Mouse (Mus musculus): ENCODE measurements around the gene Cntnap5a.

The Cntnap5a gene

GRCm38 (mm10) chr1:116366171-116366570, 681.6 kb downstream of the Cntnap5a start:
- no peak for DNase-seq (ENCODE audit: low read depth, low spot score)

GRCm38 (mm10) chr1:116366806-116367205, 682.2 kb downstream of the Cntnap5a start:
- DNase-seq (ENCODE audit: low read depth, low spot score) = peak; percentile 85

GRCm38 (mm10) chr1:116367572-116367971, 683.0 kb downstream of the Cntnap5a start:
- DNase-seq (ENCODE audit: low read depth, low spot score) = no peak

- DNase-seq (ENCODE audit: low read depth, low spot score) = no peak
Measured at GRCm38 (mm10) chr1:116370817-116371216, 686.3 kb downstream of the Cntnap5a start.

GRCm38 (mm10) chr1:116373551-116373950, 689.0 kb downstream of the Cntnap5a start:
- DNase-seq (ENCODE audit: low read depth, low spot score) = no peak

GRCm38 (mm10) chr1:116392390-116392789, 707.8 kb downstream of the Cntnap5a start:
- DNase-seq (ENCODE audit: low read depth, low spot score) = no peak

- DNase-seq (ENCODE audit: low read depth, low spot score) = no peak
Measured at GRCm38 (mm10) chr1:116401996-116402656, 717.6 kb downstream of the Cntnap5a start.

- no peak for DNase-seq (ENCODE audit: low read depth, low spot score)
Measured at GRCm38 (mm10) chr1:116409836-116410235, 725.3 kb downstream of the Cntnap5a start.

- no peak for DNase-seq (ENCODE audit: low read depth, low spot score)
Measured at GRCm38 (mm10) chr1:116428396-116428795, 743.8 kb downstream of the Cntnap5a start.

- DNase-seq (ENCODE audit: low read depth, low spot score) = no peak
Measured at GRCm38 (mm10) chr1:116455115-116455717, 770.7 kb downstream of the Cntnap5a start.

GRCm38 (mm10) chr1:116477703-116478102, 793.1 kb downstream of the Cntnap5a start:
- peak; percentile 67 for DNase-seq (ENCODE audit: low read depth, low spot score)

- no peak for DNase-seq (ENCODE audit: low read depth, low spot score)
Measured at GRCm38 (mm10) chr1:116488780-116489569, 804.4 kb downstream of the Cntnap5a start.

- no peak for DNase-seq (ENCODE audit: low read depth, low spot score)
Measured at GRCm38 (mm10) chr1:116577969-116578666, 893.6 kb downstream of the Cntnap5a start.

- DNase-seq (ENCODE audit: low read depth, low spot score) = no peak
Measured at GRCm38 (mm10) chr1:116616272-116616671, 931.7 kb downstream of the Cntnap5a start.

Measured in ES-CJ7 (cell line).